Mouse (Mus musculus) adrenal gland, adult 2 months (tissue): ENCODE results near the gene Kdm5b. TPM values are rescaled to one million over a fixed set of nuclear protein-coding genes. Genes with fewer than 3 reads are reported as not detected.

Experiments
- DNase-seq: peaks from one replicate; pipeline ENCODE4 v3.0.0; 2021
- polyA plus RNA-seq: library from polyadenylated mRNA; depleted of rRNA; stranded (reverse); fragments of >200 nt; gene quantifications from 2 replicates; pipeline ENCODE4 v1.2.3, GENCODE M21; 2012
- total RNA-seq, 2 experiments: library from RNA; stranded (reverse); gene quantifications; 2 replicates each; pipeline ENCODE4 v1.2.3; 2021

Gene Kdm5b
- total and polyA plus RNA-seq, 3 experiments = 22.3 to 36.0 (median 36.0) TPM

- no peak for DNase-seq
Measured at GRCm38 (mm10) chr1:134549632-134550132, 10.3 kb upstream of the Kdm5b start, which contains the start of gene Mgat4e. Gene Mgat4e, minus strand, starts transcription at chr1:134549682.

- peak; percentile 30 for DNase-seq
Measured at GRCm38 (mm10) chr1:134551869-134552268, 8.1 kb upstream of the Kdm5b start.

- DNase-seq = no peak
Measured at GRCm38 (mm10) chr1:134552396-134552795, 7.6 kb upstream of the Kdm5b start.

- no peak for DNase-seq
Measured at GRCm38 (mm10) chr1:134555240-134555870, 4.6 kb upstream of the Kdm5b start.

- DNase-seq = peak; percentile 36
Measured at GRCm38 (mm10) chr1:134555871-134556670, 3.9 kb upstream of the Kdm5b start.

- DNase-seq = peak; percentile 98
Measured at GRCm38 (mm10) chr1:134556671-134557218, 3.2 kb upstream of the Kdm5b start.

GRCm38 (mm10) chr1:134558511-134558910 is 1.5 kb upstream of the Kdm5b start:
- DNase-seq = no peak

- DNase-seq = no peak
Measured at GRCm38 (mm10) chr1:134559226-134559625, 745 bp upstream of the Kdm5b start.

- DNase-seq = peak; percentile 88
Measured at GRCm38 (mm10) chr1:134560396-134560795, 425 bp downstream of the Kdm5b start.

- DNase-seq = peak; percentile 45
Measured at GRCm38 (mm10) chr1:134560801-134561769, 1.1 kb downstream of the Kdm5b start.

GRCm38 (mm10) chr1:134561770-134562143 is 1.8 kb downstream of the Kdm5b start:
- no peak for DNase-seq

- no peak for DNase-seq
Measured at GRCm38 (mm10) chr1:134562457-134562856, 2.5 kb downstream of the Kdm5b start.

- no peak for DNase-seq
Measured at GRCm38 (mm10) chr1:134563726-134564125, 3.8 kb downstream of the Kdm5b start.

- no peak for DNase-seq
Measured at GRCm38 (mm10) chr1:134567511-134567910, 7.5 kb downstream of the Kdm5b start.

GRCm38 (mm10) chr1:134570171-134570570 is 10.2 kb downstream of the Kdm5b start:
- DNase-seq = no peak

- DNase-seq = no peak
Measured at GRCm38 (mm10) chr1:134570631-134571030, 10.7 kb downstream of the Kdm5b start.

- DNase-seq = no peak
Measured at GRCm38 (mm10) chr1:134573300-134573931, 13.4 kb downstream of the Kdm5b start.

- no peak for DNase-seq
Measured at GRCm38 (mm10) chr1:134573932-134574315, 14.0 kb downstream of the Kdm5b start.

- no peak for DNase-seq
Measured at GRCm38 (mm10) chr1:134577384-134578120, 17.6 kb downstream of the Kdm5b start.

- DNase-seq = no peak
Measured at GRCm38 (mm10) chr1:134580796-134581195, 20.8 kb downstream of the Kdm5b start.

- no peak for DNase-seq
Measured at GRCm38 (mm10) chr1:134583560-134583959, 23.6 kb downstream of the Kdm5b start.
